Mouse (Mus musculus) urinary bladder, adult 18-20 months (tissue): ENCODE measurements around the gene Mthfd1l.

Source experiments
- DNase-seq, 2 experiments: peaks; one replicate each; pipeline ENCODE4 v3.0.0; 2022; ENCODE audit warnings: low spot score in 2 of 2, mixed read lengths in 2 of 2

The Mthfd1l gene

GRCm38 (mm10) chr10:3972981-3973588, at the start of gene Mthfd1l:
TSS of gene Mthfd1l (plus strand) at chr10:3973118.
- peak; percentile 68 to 80 for DNase-seq

GRCm38 (mm10) chr10:3928008-3928545, 44.8 kb upstream of the Mthfd1l start:
- DNase-seq = no peak

GRCm38 (mm10) chr10:3931831-3932230, 41.1 kb upstream of the Mthfd1l start:
- no peak for DNase-seq

- DNase-seq = no peak
Measured at GRCm38 (mm10) chr10:3933311-3933940, 39.5 kb upstream of the Mthfd1l start.

GRCm38 (mm10) chr10:3936864-3937263, 36.1 kb upstream of the Mthfd1l start:
- DNase-seq = no peak

- no peak for DNase-seq
Measured at GRCm38 (mm10) chr10:3939895-3940595, 32.9 kb upstream of the Mthfd1l start.

- DNase-seq = no peak
Measured at GRCm38 (mm10) chr10:3940596-3940975, 32.3 kb upstream of the Mthfd1l start.

GRCm38 (mm10) chr10:3941054-3941757, 31.7 kb upstream of the Mthfd1l start:
- DNase-seq = peak; percentile 52 to 80

- DNase-seq = no peak
Measured at GRCm38 (mm10) chr10:3942289-3942688, 30.6 kb upstream of the Mthfd1l start.

- DNase-seq = peak; percentile 30 to 45
Measured at GRCm38 (mm10) chr10:3943492-3944395, 29.2 kb upstream of the Mthfd1l start.

- no peak for DNase-seq
Measured at GRCm38 (mm10) chr10:3946871-3947270, 26.0 kb upstream of the Mthfd1l start.

GRCm38 (mm10) chr10:3947346-3947745, 25.6 kb upstream of the Mthfd1l start:
- DNase-seq = no peak

- DNase-seq = no peak
Measured at GRCm38 (mm10) chr10:3949306-3949705, 23.6 kb upstream of the Mthfd1l start.

- no peak for DNase-seq
Measured at GRCm38 (mm10) chr10:3956471-3956870, 16.4 kb upstream of the Mthfd1l start.

- no peak for DNase-seq
Measured at GRCm38 (mm10) chr10:3958591-3958990, 14.3 kb upstream of the Mthfd1l start.

- no peak for DNase-seq
Measured at GRCm38 (mm10) chr10:3969026-3969425, 3.9 kb upstream of the Mthfd1l start.

GRCm38 (mm10) chr10:3972237-3972636, 681 bp upstream of the Mthfd1l start:
- DNase-seq = no peak

- DNase-seq = peak in 1 of 2 experiments; percentile 84
Measured at GRCm38 (mm10) chr10:3973589-3974070, 712 bp downstream of the Mthfd1l start.

GRCm38 (mm10) chr10:3974380-3974779, 1.5 kb downstream of the Mthfd1l start:
- DNase-seq = no peak

GRCm38 (mm10) chr10:3975898-3976622, 3.1 kb downstream of the Mthfd1l start:
- DNase-seq = no peak
